Mouse (Mus musculus) heart, embryonic 16.5 days (tissue): ENCODE results near the gene Litaf. TPM values are rescaled to one million over a fixed set of nuclear protein-coding genes. Genes with fewer than 3 reads are reported as not detected.
A peak's percentile ranks its signal among the peaks of the same experiment; 100 is the strongest.

ENCODE experiments used
- ATAC-seq: fragments of 200-750 bp; cut with Nextera tagmentation; replicated peaks from 2 replicates; pipeline ENCODE4 v1.8.0; 2017; ENCODE audit warnings: moderate number of reproducible peaks; ENCODE audit not compliant: insufficient read depth, low FRiP score; ENCODE audit errors: extremely low read depth
- H3K27ac ChIP-seq: fragments of 300-500 bp; sonication (generic); 2 replicates; pipeline ENCODE4 v1.5.1; 2014; ENCODE audit warnings: mild to moderate bottlenecking, low read length, control low read depth, moderate library complexity
- H3K27me3 ChIP-seq: fragments of 300-500 bp; sonication (generic); 2 replicates; pipeline ENCODE4 v1.6.1; 2014; ENCODE audit warnings: low read length, mixed read lengths; ENCODE audit not compliant: control insufficient read depth, insufficient read depth
- H3K36me3 ChIP-seq: fragments of 300-500 bp; sonication (generic); 2 replicates; pipeline ENCODE4 v1.6.1; 2014; ENCODE audit not compliant: control insufficient read depth, insufficient read depth
- H3K4me1 ChIP-seq: fragments of 300-500 bp; sonication (generic); 2 replicates; pipeline ENCODE4 v1.6.1; 2014; ENCODE audit warnings: low read length, mixed read lengths; ENCODE audit not compliant: control insufficient read depth, insufficient read depth
- H3K4me2 ChIP-seq: fragments of 300-500 bp; sonication (generic); 2 replicates; pipeline ENCODE4 v1.6.1; 2014; ENCODE audit warnings: low read depth, mild to moderate bottlenecking, control low read depth, low read length
- H3K4me3 ChIP-seq: fragments of 300-500 bp; sonication (generic); 2 replicates; pipeline ENCODE4 v1.5.1; 2014; ENCODE audit warnings: mild to moderate bottlenecking, control low read depth, low read length
- H3K9ac ChIP-seq: fragments of 300-500 bp; sonication (generic); 2 replicates; pipeline ENCODE4 v1.6.1; 2014; ENCODE audit warnings: low read length, control low read depth
- H3K9me3 ChIP-seq: fragments of 300-500 bp; sonication (generic); replicated peaks from 2 replicates; pipeline ENCODE4 v1.6.1; 2016; ENCODE audit warnings: low read length; ENCODE audit not compliant: control insufficient read depth
- WGBS: fragments of 180-500 bp; shearing (Covaris S2); extraction: QIAGEN DNeasy Blood & Tissue Kit; methylation state at CpG from one replicate; pipeline ENCODE4 v1.1.7; 2014; 5-methylcytosine and 5-hydroxymethylcytosine counted together
- polyA plus RNA-seq: library from polyadenylated mRNA; unstranded; fragments of >200 nt; fragmentation: Nextera tagmentation; extraction: Ambion mirVana; gene quantifications from 2 replicates; pipeline ENCODE4 v1.2.1, GENCODE M21; 2015

Gene Litaf
- polyA plus RNA-seq, 1 experiment from 2014 or later, result 78.7 TPM

GRCm38 (mm10) chr16:10952881-10953280 is 113.1 kb downstream of the Litaf start:
- H3K27ac ChIP-seq, result no peak overlapping the region
- H3K9me3 ChIP-seq, result 0 out of 2 replicates have a peak, but pooled peaks cover 3% of the 10 kb centered on the region
- no peak overlapping the region for H3K4me2 ChIP-seq
- no peak overlapping the region for H3K9ac ChIP-seq
- 0 out of 2 replicates have a peak, but pooled peaks cover 3% of the 10 kb centered on the region for H3K4me1 ChIP-seq
- no peak overlapping the region for H3K4me3 ChIP-seq
- 86% methylated on average over 3 of the region's 3 CpGs for WGBS
- H3K36me3 ChIP-seq, result no peaks in the 10 kb centered on the region
- no peak for ATAC-seq
- H3K27me3 ChIP-seq, result no peaks in the 10 kb centered on the region

GRCm38 (mm10) chr16:10952071-10952470 is 113.9 kb downstream of the Litaf start:
- H3K4me2 ChIP-seq, result no peak overlapping the region
- H3K9ac ChIP-seq, result no peak overlapping the region
- no peak overlapping the region for H3K27ac ChIP-seq
- ATAC-seq, result no peak
- no peaks in the 10 kb centered on the region for H3K36me3 ChIP-seq
- H3K4me1 ChIP-seq, result no peaks in the 10 kb centered on the region
- 48% methylated on average over 2 of the region's 2 CpGs for WGBS
- no peaks in the 10 kb centered on the region for H3K27me3 ChIP-seq
- H3K9me3 ChIP-seq, result 0 out of 2 replicates have a peak, but pooled peaks cover 3% of the 10 kb centered on the region
- no peak overlapping the region for H3K4me3 ChIP-seq

GRCm38 (mm10) chr16:10951581-10951980 is 114.4 kb downstream of the Litaf start:
- 6% methylated on average over 3 of the region's 3 CpGs for WGBS
- no peaks in the 10 kb centered on the region for H3K4me1 ChIP-seq
- H3K4me3 ChIP-seq, result no peak overlapping the region
- no peak overlapping the region for H3K4me2 ChIP-seq
- H3K36me3 ChIP-seq, result no peaks in the 10 kb centered on the region
- no peak overlapping the region for H3K9ac ChIP-seq
- H3K27me3 ChIP-seq, result no peaks in the 10 kb centered on the region
- H3K27ac ChIP-seq, result no peak overlapping the region
- no peak for ATAC-seq
- 0 out of 2 replicates have a peak, but pooled peaks cover 3% of the 10 kb centered on the region for H3K9me3 ChIP-seq

- Histone ChIP-seq H3K27me3 (no peaks in the 10 kb centered on the region), H3K36me3 (no peaks in the 10 kb centered on the region), H3K9me3 (0 out of 2 replicates have a peak, but pooled peaks cover 3% of the 10 kb centered on the region), H3K4me2 (no peak overlapping the region), H3K9ac (no peak overlapping the region), H3K4me1 (no peaks in the 10 kb centered on the region), H3K4me3 (no peak overlapping the region), H3K27ac (no peak overlapping the region)
- ATAC-seq, result peak; percentile 45; the same call in 1 of the 2 replicates
- 80% methylated on average over 9 of the region's 9 CpGs for WGBS
These were observed 115.4 kb downstream of the Litaf start for GRCm38 (mm10) chr16:10950539-10950938.

GRCm38 (mm10) chr16:10947724-10948123 is 118.2 kb downstream of the Litaf start:
- H3K4me3 ChIP-seq, result no peak overlapping the region
- no peaks in the 10 kb centered on the region for H3K9me3 ChIP-seq
- 44% methylated on average over 3 of the region's 3 CpGs for WGBS
- no peak for ATAC-seq
- H3K27me3 ChIP-seq, result no peaks in the 10 kb centered on the region
- no peak overlapping the region for H3K9ac ChIP-seq
- no peak overlapping the region for H3K4me2 ChIP-seq
- H3K4me1 ChIP-seq, result peaks cover 5% of the 10 kb centered on the region; the same call in 1 of the 2 replicates
- no peaks in the 10 kb centered on the region for H3K36me3 ChIP-seq
- H3K27ac ChIP-seq, result no peak overlapping the region

GRCm38 (mm10) chr16:10945381-10946127 is 120.4 kb downstream of the Litaf start:
- no peak overlapping the region for H3K27ac ChIP-seq
- H3K9me3 ChIP-seq, result no peaks in the 10 kb centered on the region
- no peak overlapping the region for H3K9ac ChIP-seq
- H3K4me2 ChIP-seq, result no peak overlapping the region
- no peak for ATAC-seq
- H3K4me3 ChIP-seq, result no peak overlapping the region
- no peaks in the 10 kb centered on the region for H3K36me3 ChIP-seq
- no peaks in the 10 kb centered on the region for H3K27me3 ChIP-seq
- H3K4me1 ChIP-seq, result peaks cover 5% of the 10 kb centered on the region; the same call in 1 of the 2 replicates
- 69% methylated on average over 7 of the region's 7 CpGs for WGBS

GRCm38 (mm10) chr16:10944545-10944944 is 121.4 kb downstream of the Litaf start:
- ATAC-seq, result no peak
- H3K9ac ChIP-seq, result no peak overlapping the region
- H3K9me3 ChIP-seq, result no peaks in the 10 kb centered on the region
- no peaks in the 10 kb centered on the region for H3K27me3 ChIP-seq
- H3K4me3 ChIP-seq, result no peak overlapping the region
- 70% methylated on average over 7 of the region's 7 CpGs for WGBS
- H3K27ac ChIP-seq, result no peak overlapping the region
- H3K36me3 ChIP-seq, result no peaks in the 10 kb centered on the region
- H3K4me2 ChIP-seq, result no peak overlapping the region
- H3K4me1 ChIP-seq, result peaks cover 5% of the 10 kb centered on the region; the same call in 1 of the 2 replicates

- H3K4me2 ChIP-seq, result no peak overlapping the region
- 10% methylated on average over 5 of the region's 5 CpGs for WGBS
- no peak overlapping the region for H3K4me3 ChIP-seq
- no peaks in the 10 kb centered on the region for H3K9me3 ChIP-seq
- peaks cover 5% of the 10 kb centered on the region; the same call in 1 of the 2 replicates for H3K4me1 ChIP-seq
- no peak for ATAC-seq
- no peak overlapping the region for H3K27ac ChIP-seq
- no peak overlapping the region for H3K9ac ChIP-seq
- no peaks in the 10 kb centered on the region for H3K36me3 ChIP-seq
- H3K27me3 ChIP-seq, result no peaks in the 10 kb centered on the region
These were observed 122.7 kb downstream of the Litaf start for GRCm38 (mm10) chr16:10943257-10943656.

GRCm38 (mm10) chr16:10940661-10941060 is 125.3 kb downstream of the Litaf start:
- 79% methylated on average over 2 of the region's 2 CpGs for WGBS
- Histone ChIP-seq H3K36me3 (no peaks in the 10 kb centered on the region), H3K27ac (no peak overlapping the region), H3K9ac (no peak overlapping the region), H3K4me1 (peaks cover 5% of the 10 kb centered on the region; the same call in 1 of the 2 replicates), H3K4me2 (no peak overlapping the region), H3K4me3 (no peak overlapping the region), H3K27me3 (no peaks in the 10 kb centered on the region), H3K9me3 (no peaks in the 10 kb centered on the region)
- ATAC-seq, result no peak
